Mouse (Mus musculus) liver, embryonic 16.5 days (tissue): ENCODE measurements around the gene Gzf1. TPM values are rescaled to one million over a fixed set of nuclear protein-coding genes. Genes with fewer than 3 reads are reported as not detected.

Experiments
- ATAC-seq: fragments of 200-750 bp; cut with Nextera tagmentation; 2 replicates; pipeline ENCODE4 v1.8.0; 2017; ENCODE audit warnings: low read depth, mild to moderate bottlenecking, moderate number of reproducible peaks, moderate library complexity
- H3K27ac ChIP-seq: fragments of 300-500 bp; sonication (generic); 2 replicates; pipeline ENCODE4 v1.5.1; 2014; ENCODE audit warnings: mild to moderate bottlenecking, low read length
- H3K27me3 ChIP-seq: fragments of 300-500 bp; sonication (generic); 2 replicates; pipeline ENCODE4 v1.6.1; 2014; ENCODE audit warnings: low read depth, low read length, mixed read lengths; ENCODE audit not compliant: control insufficient read depth, insufficient read depth
- H3K36me3 ChIP-seq: fragments of 300-500 bp; sonication (generic); 2 replicates; pipeline ENCODE4 v1.6.1; 2014; ENCODE audit warnings: mild to moderate bottlenecking; ENCODE audit not compliant: control insufficient read depth, insufficient read depth
- H3K4me1 ChIP-seq: fragments of 300-500 bp; sonication (generic); 2 replicates; pipeline ENCODE4 v1.6.1; 2014; ENCODE audit warnings: low read depth, low read length, mixed read lengths; ENCODE audit not compliant: control insufficient read depth
- H3K4me2 ChIP-seq: fragments of 300-500 bp; sonication (generic); 2 replicates; pipeline ENCODE4 v1.6.1; 2014; ENCODE audit warnings: low read depth, low read length, mixed read lengths
- H3K4me3 ChIP-seq: fragments of 300-500 bp; sonication (generic); 2 replicates; pipeline ENCODE4 v1.5.1; 2014; ENCODE audit warnings: low read depth, mild to moderate bottlenecking, low read length
- H3K9ac ChIP-seq: fragments of 300-500 bp; sonication (generic); 2 replicates; pipeline ENCODE4 v1.6.1; 2014; ENCODE audit warnings: low read depth, low read length
- H3K9me3 ChIP-seq: fragments of 300-500 bp; sonication (generic); replicated peaks from 2 replicates; pipeline ENCODE4 v1.6.1; 2016; ENCODE audit warnings: low read length; ENCODE audit not compliant: control insufficient read depth
- WGBS: fragments of 180-500 bp; shearing (Covaris S2); extraction: QIAGEN DNeasy Blood & Tissue Kit; methylation state at CpG from one replicate; pipeline ENCODE4 v1.1.7; 2014; ENCODE audit not compliant: insufficient replicate concordance; 5-methylcytosine and 5-hydroxymethylcytosine counted together
- polyA plus RNA-seq: library from polyadenylated mRNA; unstranded; fragments of >200 nt; fragmentation: Nextera tagmentation; extraction: Ambion mirVana; gene quantifications from 2 replicates; pipeline ENCODE4 v1.2.1, GENCODE M21; 2015

Gene Gzf1
- polyA plus RNA-seq, 1 experiment from 2014 or later = 13.9 TPM

DNA sequence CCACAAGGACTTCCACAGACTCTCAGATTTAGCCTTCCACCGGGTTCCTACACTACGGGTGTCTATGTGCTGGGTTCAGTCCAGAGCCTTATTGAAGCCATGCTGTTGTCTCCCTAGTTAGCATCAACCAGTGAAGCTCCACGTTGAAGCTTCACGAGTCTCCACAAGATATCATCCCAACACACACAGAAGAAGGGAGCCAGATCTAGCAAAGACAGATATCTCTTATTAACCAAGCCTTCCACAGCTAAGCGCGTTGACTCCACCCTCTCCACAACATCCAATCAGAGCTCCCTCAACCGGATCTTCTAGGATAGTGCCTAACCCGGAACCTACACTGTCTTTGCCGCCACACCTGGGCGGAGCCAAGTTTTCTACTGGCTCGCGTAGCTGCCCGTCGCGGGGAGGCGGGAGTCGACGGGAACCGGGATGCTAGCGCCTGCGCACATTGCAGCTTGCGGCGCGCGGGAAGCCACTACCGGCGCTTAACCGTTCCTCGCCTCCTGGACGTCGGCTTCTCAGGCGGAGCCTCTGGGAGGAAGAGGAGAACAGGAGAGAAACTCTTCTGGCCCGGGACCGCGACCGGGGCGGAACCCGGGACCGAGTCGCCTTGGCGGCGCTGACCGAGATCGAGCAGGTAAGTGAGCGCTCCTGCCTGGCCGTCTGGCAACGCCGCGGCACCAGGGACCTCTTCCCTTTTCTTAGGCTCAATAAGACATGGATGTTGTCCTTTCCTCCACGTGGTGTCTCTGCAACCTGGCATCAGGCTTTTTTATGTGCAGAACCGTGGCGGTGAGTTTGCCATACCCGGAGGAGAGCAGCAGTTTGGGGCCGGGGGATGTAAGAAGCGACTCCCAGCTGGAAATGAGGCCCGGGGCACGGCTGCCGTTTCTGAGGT, 8.4 kb upstream of the Gzf1 start, which contains the start of gene Nxt1:
Gene Nxt1 (plus strand): TSS at position 403 of the 898 bp plus-strand sequence.
- H3K9ac ChIP-seq = peak within 1 kb of the TSS; percentile 81
- under 1% methylated on average over 58 of the region's 58 CpGs for WGBS
- peak within 1 kb of the TSS; percentile 77 for H3K4me2 ChIP-seq
- H3K27ac ChIP-seq = peak within 1 kb of the TSS; percentile 87
- H3K4me1 ChIP-seq = peaks cover 20% of the 10 kb centered on the region
- no peaks in the 10 kb centered on the region for H3K9me3 ChIP-seq
- peak; percentile 99 for ATAC-seq
- H3K27me3 ChIP-seq = no peaks in the 10 kb centered on the region
- peaks cover 19% of the 10 kb centered on the region; the same call in 1 of the 2 replicates for H3K36me3 ChIP-seq
- peak within 1 kb of the TSS; percentile 82 for H3K4me3 ChIP-seq

DNA sequence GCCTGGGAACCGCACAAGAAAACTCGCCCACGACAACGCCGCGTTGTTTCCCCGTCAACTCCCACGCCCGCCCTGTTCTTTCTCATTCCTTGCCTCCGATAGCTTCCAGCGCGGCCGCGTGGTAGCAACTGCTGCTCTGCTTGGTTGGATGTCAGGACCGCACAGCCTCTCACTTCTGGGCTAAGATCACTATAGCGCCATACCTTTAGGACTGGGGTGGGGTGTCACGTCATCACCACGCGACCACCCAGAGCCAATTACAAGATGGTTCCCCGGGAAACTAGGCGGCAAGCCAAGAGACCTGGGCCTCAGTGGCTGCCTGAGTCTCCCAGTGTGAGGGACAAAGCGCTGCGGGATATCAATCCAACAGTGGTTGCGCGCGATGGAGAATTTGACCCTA, 3.0 kb upstream of the Gzf1 start:
- 0 out of 2 replicates have a peak overlapping the region, but pooled peaks have one; percentile 32 for H3K27ac ChIP-seq
- H3K9me3 ChIP-seq = no peaks in the 10 kb centered on the region
- peak overlapping the region; percentile 30; the same call in 1 of the 2 replicates for H3K4me2 ChIP-seq
- no peaks in the 10 kb centered on the region for H3K27me3 ChIP-seq
- H3K9ac ChIP-seq = no peak overlapping the region; the same call in 1 of the 2 replicates
- WGBS = 54% methylated on average over 26 of the region's 26 CpGs
- no peak for ATAC-seq
- H3K36me3 ChIP-seq = peaks cover 19% of the 10 kb centered on the region; the same call in 1 of the 2 replicates
- H3K4me1 ChIP-seq = peaks cover 39% of the 10 kb centered on the region
- peak overlapping the region; percentile 44 for H3K4me3 ChIP-seq

DNA sequence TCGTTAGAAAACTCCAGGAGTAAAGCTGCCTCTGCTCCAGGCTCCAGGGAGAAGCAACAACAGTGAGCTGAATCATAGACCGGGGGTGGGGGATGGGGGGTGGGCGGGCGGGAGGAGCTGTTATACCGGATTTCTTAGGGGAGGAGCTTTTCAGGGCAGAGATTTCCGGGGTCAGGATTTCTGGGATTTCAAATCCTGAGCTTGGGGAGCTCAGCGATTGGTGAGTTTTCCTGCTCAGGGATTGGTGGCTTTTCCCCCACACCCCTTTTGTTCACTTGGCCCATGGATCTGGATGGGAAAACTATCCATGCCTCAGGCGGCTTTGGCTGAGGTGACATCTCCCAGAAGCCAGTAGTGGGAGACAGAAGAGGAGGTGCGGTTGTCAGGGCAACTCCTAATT, 1.5 kb upstream of the Gzf1 start:
- no peaks in the 10 kb centered on the region for H3K9me3 ChIP-seq
- H3K27me3 ChIP-seq = no peaks in the 10 kb centered on the region
- 45% methylated on average over 9 of the region's 9 CpGs for WGBS
- H3K9ac ChIP-seq = no peak overlapping the region
- H3K36me3 ChIP-seq = peaks cover 24% of the 10 kb centered on the region
- no peak for ATAC-seq
- no peak overlapping the region for H3K4me3 ChIP-seq
- peak overlapping the region; percentile 77 for H3K4me2 ChIP-seq
- H3K27ac ChIP-seq = peak overlapping the region; percentile 90
- H3K4me1 ChIP-seq = peaks cover 36% of the 10 kb centered on the region

DNA sequence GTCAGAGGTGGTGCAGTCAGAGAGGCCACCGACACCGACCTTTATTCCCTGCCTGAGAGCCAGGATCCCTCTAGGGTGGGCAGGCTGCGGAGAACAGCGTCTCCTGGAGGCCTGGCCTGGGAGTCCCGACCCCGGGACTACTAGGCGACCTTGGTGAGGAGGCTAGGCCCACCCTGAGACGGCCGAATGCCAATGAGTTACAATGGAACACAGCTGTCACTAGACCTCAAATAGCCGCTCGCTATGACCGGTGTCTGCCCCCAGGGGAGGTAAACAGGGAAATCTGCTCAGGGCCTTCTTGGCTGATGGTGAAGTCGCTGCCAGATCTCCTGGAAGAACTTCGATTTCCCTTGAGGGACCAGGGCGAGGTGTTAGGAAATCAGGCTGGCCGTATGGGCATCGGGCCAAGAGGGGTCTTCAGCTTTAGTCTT, 653 bp downstream of the Gzf1 start:
- no peaks in the 10 kb centered on the region for H3K9me3 ChIP-seq
- H3K27ac ChIP-seq = peak overlapping the region; percentile 84
- H3K9ac ChIP-seq = peak overlapping the region; percentile 88
- H3K4me3 ChIP-seq = peak overlapping the region; percentile 88
- peaks cover 14% of the 10 kb centered on the region for H3K36me3 ChIP-seq
- peaks cover 43% of the 10 kb centered on the region for H3K4me1 ChIP-seq
- H3K4me2 ChIP-seq = peak overlapping the region; percentile 77
- no peaks in the 10 kb centered on the region for H3K27me3 ChIP-seq
- peak; percentile 39 for ATAC-seq
- 11% methylated on average over 17 of the region's 17 CpGs for WGBS

DNA sequence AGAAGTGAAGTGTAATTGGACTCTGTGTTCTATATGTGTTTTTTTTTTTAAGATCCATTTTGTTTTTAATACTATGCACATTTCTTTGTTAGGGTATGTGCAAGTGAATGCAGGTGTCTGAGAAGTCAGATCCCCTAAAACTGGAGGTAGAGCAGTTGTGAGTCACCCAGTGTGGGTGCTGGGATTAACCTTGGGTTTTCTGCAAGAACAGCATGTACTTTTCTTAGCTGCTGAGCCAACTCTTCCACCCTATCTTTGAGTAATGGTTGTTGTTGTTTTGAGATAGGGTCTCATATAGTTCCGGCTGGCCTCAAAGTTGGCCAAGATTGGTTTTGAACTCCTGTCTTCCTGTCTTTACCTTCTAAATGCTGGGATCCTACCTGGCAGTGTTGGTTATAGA, 2.2 kb downstream of the Gzf1 start:
- Histone ChIP-seq H3K27me3 (no peaks in the 10 kb centered on the region), H3K27ac (no peak overlapping the region), H3K9me3 (no peaks in the 10 kb centered on the region), H3K9ac (no peak overlapping the region), H3K4me3 (no peak overlapping the region), H3K4me1 (peaks cover 43% of the 10 kb centered on the region), H3K36me3 (peaks cover 12% of the 10 kb centered on the region), H3K4me2 (no peak overlapping the region)
- WGBS = 47% methylated on average over 1 of the region's 1 CpGs
- no peak for ATAC-seq

DNA sequence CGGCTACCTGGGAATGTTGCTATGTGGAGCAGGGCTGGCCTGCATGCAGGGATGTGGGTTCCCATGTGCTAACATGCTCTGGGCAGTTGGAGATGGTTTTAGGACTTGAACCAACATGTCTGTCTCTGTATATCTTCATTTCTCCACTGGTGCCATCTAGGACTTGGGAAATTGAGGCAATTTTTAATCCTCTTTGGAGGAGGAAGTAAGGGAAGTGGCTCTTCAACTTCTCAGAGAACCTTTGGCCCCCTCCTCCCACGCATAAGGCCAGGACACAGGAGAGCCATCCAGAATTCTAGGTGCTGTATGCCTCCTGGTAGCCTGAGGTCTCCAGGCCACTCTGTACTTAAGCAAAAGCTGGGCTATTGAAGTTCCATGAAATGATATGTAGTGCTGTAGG, 4.1 kb downstream of the Gzf1 start:
- peak overlapping the region; percentile 30 for H3K4me2 ChIP-seq
- no peak for ATAC-seq
- peaks cover 36% of the 10 kb centered on the region for H3K4me1 ChIP-seq
- no peaks in the 10 kb centered on the region for H3K9me3 ChIP-seq
- 71% methylated on average over 2 of the region's 2 CpGs for WGBS
- H3K9ac ChIP-seq = no peak overlapping the region
- no peaks in the 10 kb centered on the region for H3K27me3 ChIP-seq
- H3K4me3 ChIP-seq = no peak overlapping the region
- peaks cover 18% of the 10 kb centered on the region for H3K36me3 ChIP-seq
- H3K27ac ChIP-seq = peak overlapping the region; percentile 80

DNA sequence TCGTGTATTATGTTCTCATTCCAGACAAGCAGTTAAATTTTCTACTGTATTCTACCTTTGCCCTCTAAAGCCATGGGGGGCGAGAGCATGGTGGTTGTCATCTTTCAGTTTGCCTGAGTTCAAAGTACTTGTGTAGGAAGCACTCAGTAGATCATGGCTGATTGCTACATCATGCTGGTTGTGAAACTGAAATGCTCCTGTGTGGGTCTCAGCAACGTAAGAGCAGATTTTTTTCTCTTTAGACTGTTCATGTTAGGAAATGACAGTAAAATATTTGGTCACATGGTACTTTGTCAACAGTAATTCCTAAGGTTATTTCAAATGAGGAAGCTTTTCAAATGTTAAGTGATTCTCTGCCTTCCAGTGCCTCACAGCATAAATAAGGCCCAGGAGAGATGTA, 4.9 kb downstream of the Gzf1 start:
- 64% methylated on average over 3 of the region's 3 CpGs for WGBS
- Histone ChIP-seq H3K4me2 (0 out of 2 replicates have a peak overlapping the region, but pooled peaks have one; percentile 30), H3K27ac (peak overlapping the region; percentile 80), H3K36me3 (peaks cover 23% of the 10 kb centered on the region), H3K4me1 (peaks cover 35% of the 10 kb centered on the region), H3K4me3 (no peak overlapping the region), H3K9ac (no peak overlapping the region), H3K27me3 (no peaks in the 10 kb centered on the region), H3K9me3 (no peaks in the 10 kb centered on the region)
- ATAC-seq = peak; percentile 10; the same call in 1 of the 2 replicates

DNA sequence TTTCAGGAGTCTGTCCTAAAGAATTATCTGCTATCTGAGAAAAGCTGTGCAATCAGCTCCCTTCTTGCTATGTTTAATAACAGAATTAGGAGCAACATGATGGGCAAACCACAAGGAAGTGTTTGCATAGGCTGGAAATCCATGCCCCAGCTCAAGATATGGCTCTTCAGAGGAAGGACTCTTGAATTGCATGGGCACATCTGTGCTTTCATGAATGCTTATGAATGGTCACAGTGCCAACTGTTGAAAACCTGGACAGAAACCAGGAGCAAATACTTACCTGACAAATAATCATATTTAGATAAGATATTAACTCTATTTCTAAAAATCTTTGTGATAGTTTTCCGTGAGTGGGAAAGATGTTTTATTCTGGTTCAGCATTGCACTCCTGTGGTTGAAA, 6.0 kb downstream of the Gzf1 start:
- 82% methylated on average over 1 of the region's 1 CpGs for WGBS
- Histone ChIP-seq H3K9me3 (no peaks in the 10 kb centered on the region), H3K9ac (no peak overlapping the region), H3K36me3 (peaks cover 34% of the 10 kb centered on the region), H3K4me2 (no peak overlapping the region), H3K27ac (no peak overlapping the region; the same call in 1 of the 2 replicates), H3K4me1 (peaks cover 29% of the 10 kb centered on the region), H3K27me3 (no peaks in the 10 kb centered on the region), H3K4me3 (no peak overlapping the region)
- no peak for ATAC-seq

DNA sequence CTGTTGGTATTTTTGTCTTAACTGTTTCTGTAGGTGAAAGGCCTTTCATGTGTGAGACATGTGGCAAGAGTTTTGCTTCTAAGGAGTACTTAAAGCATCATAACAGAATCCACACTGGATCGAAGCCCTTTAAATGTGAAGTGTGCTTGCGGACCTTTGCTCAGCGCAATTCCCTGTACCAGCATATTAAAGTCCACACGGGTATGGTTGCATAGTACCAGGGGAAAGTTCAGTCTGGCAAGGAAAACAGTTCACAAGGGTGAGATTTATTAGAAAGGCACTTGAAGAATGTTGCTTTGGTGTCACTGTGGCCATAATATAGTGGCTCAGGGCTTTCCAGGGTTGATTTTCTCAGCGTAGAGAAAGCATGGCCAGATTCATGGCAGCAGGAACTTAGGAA, 7.1 kb downstream of the Gzf1 start:
- no peak overlapping the region for H3K4me3 ChIP-seq
- peaks cover 22% of the 10 kb centered on the region for H3K4me1 ChIP-seq

More for the DNA sequence above, 7.1 kb downstream of the Gzf1 start:
- 82% methylated on average over 5 of the region's 5 CpGs for WGBS
- Histone ChIP-seq H3K27me3 (no peaks in the 10 kb centered on the region), H3K9me3 (no peaks in the 10 kb centered on the region), H3K36me3 (peaks cover 35% of the 10 kb centered on the region), H3K27ac (no peak overlapping the region), H3K9ac (no peak overlapping the region), H3K4me2 (no peak overlapping the region)
- no peak for ATAC-seq
